Mouse (Mus musculus) adrenal gland (tissue): ENCODE measurements around the gene Rsbn1.

Source experiments
- intact Hi-C: fragments of 180-260 bp; cut with DNase I; formaldehyde crosslinking; loops from one replicate; pipeline ENCODE4 v1.15.1; 2025

The Rsbn1 gene

DNA sequence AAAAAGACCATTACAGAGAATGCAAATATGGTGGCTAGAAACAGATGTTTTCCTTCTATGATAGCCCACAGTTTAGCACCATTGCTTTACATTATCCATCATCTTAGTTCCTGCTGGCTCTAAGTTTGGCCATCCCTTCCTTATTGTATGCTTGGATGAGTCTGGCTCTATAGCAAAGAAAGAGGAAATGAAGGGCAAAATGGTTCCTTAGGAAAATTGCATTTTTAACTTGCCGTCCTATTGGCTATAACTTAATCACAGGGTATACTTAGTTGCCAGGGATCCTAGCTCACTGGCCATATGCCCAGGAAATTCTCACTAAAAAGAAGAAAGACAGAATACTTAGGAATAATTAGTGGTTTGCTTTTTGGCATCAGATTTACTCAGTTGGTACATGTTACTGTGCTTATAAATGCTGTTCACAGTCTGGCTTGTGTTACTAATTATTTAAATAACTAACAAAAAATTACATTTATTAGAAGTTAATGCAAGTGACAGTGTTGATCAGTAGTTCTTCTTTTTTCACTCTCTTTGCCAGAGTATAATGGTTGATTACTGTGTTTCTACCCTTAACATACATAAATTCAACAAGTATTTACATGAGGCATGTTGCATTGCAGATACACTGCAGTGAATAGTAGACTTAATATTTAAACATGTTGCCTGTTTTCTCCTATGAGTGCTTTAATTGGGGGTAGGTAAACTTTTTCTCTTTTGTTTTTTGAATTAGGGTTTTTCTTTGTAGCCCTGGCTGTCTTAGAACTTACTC lies 31.1 kb downstream of the Rsbn1 start:
- intact Hi-C loops: no loop called here

DNA sequence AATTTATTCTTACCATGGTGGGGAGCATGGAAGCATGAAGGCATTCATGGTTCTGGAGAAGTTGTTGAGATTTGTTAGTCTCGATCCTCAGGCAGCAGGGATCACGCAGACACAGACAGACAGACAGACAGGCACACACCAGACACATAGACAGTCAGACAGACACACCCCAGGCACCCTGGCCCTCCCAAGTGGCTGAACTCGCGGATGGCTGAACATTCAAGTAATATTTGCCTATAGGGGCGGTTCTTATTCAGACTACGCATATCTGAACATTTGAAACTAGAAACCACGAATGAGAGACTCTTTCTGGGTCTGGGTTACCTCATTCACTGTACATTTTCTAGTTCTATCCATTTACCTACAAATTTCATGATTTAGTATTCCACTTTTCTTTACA lies 34.7 kb downstream of the Rsbn1 start:
- intact Hi-C loops: no loop called here

DNA sequence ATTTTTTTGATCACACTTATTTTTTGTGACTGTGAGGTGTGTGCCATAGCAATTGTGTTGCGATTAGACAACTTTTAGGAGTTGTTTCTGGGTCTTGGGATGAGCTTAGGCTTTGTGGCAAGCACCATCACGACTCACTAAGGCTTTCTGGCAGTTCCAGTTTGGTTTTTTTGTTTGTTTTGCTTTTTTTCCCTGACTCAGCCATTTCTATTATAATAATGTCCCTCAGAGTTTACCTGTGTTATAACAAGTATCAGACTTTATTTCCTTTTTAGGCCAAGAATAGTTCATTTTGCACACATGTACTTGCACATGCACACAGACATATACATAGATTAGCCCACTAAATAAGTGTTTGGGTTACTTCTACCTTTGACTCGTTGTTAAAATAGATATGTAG lies 46.7 kb downstream of the Rsbn1 start:
- intact Hi-C loops: no loop called here

DNA sequence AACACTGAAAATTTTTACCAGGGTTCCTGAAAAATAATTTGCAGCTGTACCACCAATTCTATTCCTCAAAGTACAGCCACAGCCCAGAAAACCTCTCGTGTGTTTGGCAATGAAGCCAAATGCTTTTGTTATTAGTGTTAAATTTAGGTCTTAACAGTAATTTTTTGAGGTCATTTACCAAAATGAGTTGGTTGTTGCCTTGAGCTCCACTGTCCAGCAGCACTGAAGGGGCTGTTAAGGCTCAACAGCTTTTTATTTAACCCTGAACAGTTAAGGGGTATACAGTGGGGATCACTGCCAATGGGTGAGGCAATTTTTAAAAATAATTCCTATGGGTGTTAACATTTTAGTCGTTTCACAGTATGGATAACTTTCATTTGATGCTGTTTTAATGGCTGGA lies 53.3 kb downstream of the Rsbn1 start:
- intact Hi-C loops: loop anchor here (5.0 kb wide), 2 partner anchors 55 to 475 kb away; partner anchors contain the start of gene Rsbn1

DNA sequence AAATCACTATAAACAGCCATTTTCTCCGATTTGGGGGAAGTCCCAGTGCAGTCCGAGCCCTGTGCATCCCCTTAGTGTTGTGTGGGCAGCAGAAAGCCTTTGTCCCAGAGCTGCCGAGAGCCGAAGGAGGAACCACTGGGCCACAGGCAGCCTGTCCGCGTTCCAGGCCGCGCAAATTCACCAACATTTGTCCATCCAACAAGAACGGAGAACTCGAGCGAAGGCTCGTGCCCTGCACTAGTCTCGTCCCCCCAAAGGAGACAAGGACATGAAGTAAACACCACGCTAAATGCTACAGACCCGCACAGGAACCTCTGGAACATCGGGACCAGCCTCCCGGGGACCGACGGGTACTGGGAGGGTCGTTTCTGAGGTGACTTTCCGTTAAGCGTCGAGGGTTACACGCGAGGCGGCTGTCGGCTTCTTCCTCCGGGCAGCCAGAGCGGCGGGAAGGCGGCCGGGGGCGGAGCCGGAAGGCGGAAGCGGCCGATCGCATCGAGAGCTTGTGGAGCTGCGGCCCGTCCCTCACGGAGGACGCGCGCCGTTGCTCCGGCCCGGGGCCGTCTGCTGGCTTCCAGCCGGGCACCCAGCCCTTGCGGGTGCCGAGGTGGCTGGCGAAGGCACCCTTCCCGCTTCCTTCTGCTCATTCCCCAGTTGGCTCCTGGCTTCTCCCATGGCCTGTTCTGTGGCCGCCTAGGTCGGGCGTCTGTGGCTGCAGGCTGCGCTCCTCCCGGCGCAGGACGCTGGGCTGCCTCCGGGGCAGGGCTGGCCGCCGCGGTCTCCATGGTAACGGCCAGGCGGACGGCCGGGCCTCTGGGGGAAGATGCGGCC lies 54.2 kb downstream of the Rsbn1 start, which contains the start of gene Phtf1:
Gene Phtf1, plus strand, starts transcription at position 250 of the 831 bp plus-strand sequence.
- intact Hi-C loops: loop anchor here (5.0 kb wide), 2 partner anchors 56 to 474 kb away; partner anchors contain the start of gene Rsbn1

DNA sequence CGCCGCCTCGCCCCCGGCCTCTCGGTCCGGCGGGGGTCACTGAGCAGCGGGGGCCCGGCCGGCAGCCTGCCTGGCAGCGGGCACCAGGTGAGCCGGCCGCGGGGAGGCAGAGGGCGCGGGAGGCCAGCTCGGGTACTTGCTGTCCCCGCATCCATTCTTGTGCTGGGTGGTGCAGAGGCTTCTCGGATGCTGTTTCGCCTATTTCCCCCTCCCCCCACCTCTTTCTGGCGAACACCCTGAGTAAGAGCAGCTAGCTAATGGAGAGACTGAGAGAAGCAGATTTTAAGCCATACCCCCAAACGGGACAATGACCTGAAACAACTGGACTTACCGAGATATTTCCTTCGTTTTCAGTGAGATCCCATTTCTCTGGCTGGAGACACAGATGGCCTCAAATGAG lies 54.8 kb downstream of the Rsbn1 start:
- intact Hi-C loops: loop anchor here (5.0 kb wide), 2 partner anchors 56 to 474 kb away; partner anchors contain the start of gene Rsbn1

DNA sequence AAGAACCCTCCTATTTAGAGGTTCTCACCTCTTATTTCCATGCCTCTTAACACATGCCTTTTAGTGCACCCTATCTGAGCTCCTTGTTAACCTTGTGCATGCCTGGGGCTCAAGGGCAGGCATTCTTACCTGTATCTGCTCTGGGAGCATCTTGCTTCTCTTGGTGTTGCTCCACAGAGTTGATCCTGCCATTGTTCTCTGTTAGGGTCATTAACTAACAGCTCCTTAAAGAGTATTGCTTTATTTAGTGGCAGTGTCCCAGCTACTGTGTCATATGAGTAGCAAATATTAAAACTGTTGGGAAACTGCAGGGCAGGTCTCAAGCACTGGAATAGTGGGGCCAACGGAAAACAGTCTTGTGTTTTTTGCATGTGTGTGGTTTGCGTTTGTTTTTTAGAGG lies 57.2 kb downstream of the Rsbn1 start:
- intact Hi-C loops: no loop called here

DNA sequence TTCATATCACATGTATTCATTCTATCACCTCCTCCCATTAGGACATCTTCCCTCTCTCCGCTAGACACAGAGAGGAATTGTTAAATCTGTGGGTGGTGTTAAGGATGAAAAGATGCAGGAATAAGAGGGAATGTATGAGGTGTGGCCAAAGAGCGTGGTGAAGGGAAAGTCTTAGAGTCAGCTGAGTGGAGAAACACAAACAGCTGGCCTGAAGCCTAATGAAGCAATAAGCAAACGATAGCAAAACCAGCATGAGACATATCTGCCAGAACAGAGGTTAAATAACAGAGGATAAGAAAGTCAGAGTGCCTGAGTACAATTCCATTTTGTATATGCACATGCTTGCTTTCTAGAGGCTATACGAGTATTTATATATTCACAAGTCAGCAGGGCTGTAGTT lies 70.6 kb downstream of the Rsbn1 start:
- intact Hi-C loops: no loop called here

DNA sequence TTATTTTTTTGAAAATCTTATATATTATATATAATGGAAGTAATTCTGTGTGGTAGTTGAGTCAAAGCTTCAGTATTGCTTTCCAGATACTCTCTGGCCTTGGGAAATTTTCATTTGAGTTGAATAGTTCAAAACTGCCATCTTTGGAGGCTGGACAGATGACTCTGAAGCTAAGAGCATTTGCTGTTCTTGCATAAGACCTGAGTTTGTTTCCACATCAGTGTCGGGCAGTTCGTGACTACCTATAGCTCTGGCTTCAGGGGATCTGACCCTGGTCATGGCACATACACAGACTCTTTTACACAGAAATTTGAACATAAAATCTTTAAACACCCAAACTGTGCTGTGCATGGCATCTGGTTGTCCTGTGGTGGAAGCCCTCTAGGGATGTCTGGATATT lies 71.3 kb downstream of the Rsbn1 start:
- intact Hi-C loops: no loop called here

DNA sequence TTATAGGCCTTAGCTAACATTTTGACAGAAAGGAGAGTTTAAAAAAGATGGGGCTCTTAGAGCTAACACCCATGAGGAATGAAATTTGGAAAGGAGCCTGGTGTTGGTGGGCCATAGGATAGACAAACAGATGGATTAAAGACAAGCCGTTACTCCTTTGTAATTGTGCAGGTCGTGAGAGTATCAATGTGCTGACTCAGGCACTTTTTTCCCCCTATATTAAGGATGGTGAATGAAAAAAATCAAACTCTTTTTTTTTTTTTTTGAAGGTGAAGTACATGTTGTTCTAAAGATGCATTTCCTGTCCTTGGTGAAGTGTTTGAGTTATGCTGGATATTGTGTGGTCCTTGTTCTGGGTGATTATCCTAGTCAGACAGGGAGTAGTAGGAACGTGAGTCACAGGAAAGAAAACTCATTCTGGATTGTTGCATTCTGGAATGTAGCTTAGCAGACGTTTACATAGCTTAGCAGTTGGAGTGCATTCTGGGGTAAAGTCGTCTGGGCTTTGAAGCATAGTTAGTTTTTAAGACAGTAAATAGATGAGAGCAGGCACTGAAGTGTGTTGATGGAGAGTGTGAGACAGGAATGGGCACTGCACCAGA lies 74.0 kb downstream of the Rsbn1 start:
- intact Hi-C loops: no loop called here

DNA sequence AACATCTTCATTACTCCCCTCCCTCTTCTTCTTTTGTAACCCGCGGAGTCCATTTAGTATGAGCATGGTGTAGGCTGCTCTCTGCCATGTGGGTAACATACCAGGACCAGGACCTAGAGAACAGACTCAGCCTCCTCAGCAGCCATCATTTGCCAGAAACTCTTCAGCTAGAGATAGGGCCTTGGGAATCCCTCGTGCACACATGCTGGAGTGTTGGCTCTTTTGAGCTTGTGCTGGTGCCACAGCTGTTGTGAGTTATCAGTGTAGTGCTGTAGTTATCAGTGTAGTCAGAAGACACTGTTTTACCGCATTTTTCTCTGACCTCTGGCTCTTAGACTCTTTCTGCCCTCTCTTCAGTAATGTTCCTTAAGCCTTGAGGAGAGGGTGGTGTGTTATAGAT lies 75.4 kb downstream of the Rsbn1 start:
- intact Hi-C loops: no loop called here

DNA sequence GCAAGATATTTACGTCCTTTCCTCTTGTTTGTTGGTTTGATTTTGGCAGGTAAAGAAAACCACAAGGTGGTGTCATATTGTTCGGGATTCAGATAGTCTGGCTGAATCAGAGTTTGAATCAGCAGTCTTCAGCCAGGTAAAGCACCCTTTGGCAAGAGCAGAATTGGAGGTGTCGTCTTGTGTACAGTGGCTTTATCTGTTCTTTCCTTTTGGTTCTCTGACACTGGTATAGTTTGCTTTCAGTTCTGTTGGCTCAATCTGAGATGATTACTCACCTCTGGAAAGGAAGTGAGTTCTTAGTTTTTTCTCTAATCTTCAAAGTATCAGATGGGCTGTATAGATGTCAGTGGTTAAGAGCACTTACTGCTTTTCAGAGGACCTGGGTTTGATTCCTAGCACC lies 77.4 kb downstream of the Rsbn1 start:
- intact Hi-C loops: no loop called here

DNA sequence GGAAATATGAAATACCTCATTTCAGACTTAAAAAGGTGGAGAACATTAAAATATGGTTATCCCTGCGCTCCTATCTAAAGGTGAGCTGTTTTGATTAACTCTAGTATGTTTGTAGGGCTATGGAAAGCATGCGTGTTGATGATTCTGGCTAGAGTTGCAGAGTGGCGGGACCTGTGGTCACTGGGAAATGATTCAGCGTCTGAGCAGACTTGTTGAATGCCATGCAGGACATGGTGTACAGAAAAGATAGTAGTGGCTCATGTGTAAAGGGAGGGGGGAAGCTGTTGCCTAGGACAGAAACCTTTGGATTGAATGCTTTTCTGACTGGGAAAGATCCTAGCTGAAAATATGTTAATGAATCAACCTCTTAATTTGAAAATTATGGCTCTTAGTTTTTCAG lies 84.8 kb downstream of the Rsbn1 start:
- intact Hi-C loops: no loop called here

DNA sequence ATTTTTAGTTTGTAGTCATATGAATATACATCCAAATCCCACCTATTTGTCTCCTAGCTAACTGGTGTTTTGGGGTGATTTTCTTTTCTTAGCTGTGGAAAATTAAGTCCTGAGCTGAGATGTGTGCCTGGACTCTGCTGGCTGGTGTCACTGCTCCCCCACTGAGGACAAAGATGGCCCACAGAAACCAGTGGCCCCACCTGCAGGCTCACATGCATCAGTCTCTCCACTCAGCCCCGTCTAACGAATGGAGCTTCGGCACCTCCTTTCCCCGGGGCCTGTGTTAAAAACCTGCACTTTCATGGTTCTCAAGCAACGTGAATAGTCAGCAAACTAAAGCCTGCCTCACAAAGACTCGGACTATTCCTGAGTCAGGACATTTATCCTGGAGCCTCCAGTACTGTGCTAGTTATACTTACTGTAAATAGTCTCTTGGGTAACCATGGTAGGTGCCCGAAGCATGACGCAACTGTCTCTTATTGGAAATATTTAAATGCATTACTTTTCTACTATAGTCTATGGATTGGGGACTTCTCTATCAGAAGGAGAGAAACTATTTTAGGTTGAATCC lies 93.1 kb downstream of the Rsbn1 start:
- intact Hi-C loops: no loop called here

DNA sequence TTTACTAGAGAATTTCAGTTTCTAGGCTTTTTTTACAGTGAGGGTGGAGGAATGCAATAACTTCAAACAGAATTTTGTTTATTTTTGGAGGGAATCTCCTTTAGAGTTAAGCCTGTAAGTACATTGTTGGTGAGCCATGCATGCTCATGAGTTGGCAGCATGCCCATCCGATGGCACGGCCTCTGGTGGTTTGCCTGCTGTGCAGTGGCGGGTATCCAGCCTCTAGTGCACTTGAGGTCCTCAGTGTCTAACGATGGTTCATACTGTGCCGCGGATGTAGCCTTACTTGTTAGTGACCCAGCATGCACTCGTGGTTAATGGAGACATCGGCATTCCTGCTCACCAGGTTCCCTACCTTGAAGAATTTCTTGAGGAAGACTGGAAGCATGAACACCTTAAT lies 93.6 kb downstream of the Rsbn1 start:
- intact Hi-C loops: no loop called here

DNA sequence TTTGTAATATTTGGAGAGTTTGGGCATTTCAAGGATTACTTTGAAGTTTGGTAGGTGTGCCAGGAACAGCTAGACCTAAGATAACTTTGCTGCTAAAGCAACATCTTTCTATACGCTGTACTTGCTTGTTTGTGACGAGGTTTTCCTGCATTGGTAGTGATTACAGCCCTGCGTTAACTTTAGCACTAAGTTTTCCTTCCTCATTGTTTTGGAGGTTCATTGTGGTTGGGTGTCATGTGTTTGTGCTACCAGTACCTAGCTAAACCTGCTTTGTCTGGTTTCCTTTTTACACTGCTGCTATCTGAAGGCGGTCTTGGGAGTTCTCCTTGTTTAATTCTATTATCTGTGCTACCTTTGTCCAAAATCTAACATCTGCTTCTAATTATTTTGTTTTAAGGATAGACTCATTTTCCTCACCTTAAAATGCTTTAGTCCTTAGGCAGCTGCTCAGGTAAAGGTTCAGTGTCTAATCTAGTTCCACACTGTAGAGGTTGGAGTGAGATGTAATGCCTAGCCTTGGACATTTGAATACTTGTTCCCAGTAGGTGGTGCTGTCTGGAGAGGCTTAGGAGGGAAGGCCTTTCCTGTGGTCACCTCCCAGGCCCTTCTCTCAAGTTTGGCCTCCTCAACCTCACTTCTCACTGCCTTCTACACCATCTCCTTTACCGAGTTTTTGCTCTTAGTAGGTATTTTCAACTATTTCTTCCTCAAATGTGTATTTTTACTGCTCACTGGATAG lies 96.2 kb downstream of the Rsbn1 start:
- intact Hi-C loops: no loop called here

DNA sequence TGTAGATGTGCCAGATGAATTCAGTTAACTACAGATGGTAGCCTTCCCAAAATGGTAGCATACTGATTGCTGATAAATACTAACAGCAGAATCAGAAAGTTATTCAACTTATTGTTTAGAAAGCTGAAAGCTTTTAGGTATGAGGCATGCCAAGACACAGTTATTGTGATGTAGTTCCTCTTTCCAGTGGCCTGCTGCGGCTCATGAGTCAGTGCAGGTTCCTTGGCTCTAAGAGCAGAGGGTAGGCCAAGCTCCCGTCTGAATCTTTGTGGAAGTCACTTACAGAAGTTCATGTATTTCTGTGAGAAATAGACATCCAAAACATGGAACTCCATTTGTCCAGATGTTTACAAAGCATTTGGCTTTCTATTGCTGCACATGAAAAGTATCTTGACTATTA lies 98.1 kb downstream of the Rsbn1 start:
- intact Hi-C loops: no loop called here
